Mouse (Mus musculus) bone marrow, adult 2 months (tissue): ENCODE results near the gene Raph1.

Source experiments
- CTCF ChIP-seq: fragments of 200-500 bp; IDR thresholded peaks from 2 replicates; pipeline ENCODE4 v1.5.1; 2011; ENCODE audit warnings: low read length, control low read depth; ENCODE audit not compliant: control insufficient read depth, insufficient read depth
- POLR2A ChIP-seq: fragments of 200-500 bp; IDR thresholded peaks from 2 replicates; pipeline ENCODE4 v1.6.1; 2011; ENCODE audit warnings: low read depth, mild to moderate bottlenecking, control low read depth, low read length, borderline replicate concordance; ENCODE audit not compliant: control insufficient read depth

DNA sequence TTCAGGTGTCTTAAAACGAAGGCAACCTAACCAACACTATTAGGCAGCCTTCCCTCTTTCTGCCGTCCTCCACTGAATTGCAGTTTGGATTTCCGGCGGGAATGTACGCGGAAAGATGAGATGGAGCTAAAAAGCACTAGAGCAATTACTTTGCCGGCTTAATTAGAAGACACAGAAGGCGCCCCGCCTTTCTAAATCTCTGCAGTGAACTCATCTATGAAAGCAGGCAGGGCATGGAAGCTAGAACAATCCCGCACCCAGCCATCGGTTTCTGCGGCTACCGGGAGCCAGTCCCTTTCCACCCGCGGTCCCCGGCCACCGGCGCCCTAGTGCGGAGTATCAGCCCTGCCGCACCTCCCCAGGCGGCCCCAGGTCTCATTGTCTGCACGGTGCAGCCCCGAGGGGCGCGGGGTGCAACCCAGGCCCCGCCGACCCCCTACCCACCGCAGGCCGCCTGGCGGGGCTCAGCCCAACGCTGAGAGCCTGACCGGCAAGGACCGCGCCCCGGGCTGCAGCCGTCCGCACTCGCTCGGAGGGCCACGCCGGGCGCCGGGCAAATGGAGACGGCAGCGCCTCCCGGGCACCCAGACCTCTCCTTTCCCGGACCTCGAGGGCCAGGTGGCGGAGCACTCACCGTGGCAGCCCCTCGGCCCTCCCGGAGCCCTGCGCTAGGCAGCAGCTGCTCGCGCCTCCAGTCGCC lies 823 bp downstream of the Raph1 start:
- TF ChIP-seq POLR2A: no peak
- TF ChIP-seq CTCF: no peak
